ENCODE assay signal across 8 mouse cellular contexts in genomic region chr7:60003006-60003865, GRCm38 (mm10). TPM values are rescaled to one million over a fixed set of nuclear protein-coding genes. Genes with fewer than 3 reads are reported as not detected.
DNase-seq lines count a peak whose midpoint lies in the region; ATAC-seq lines count a peak whose summit lies in the region.

No protein-coding gene starts in this region.

- peak; percentile 68 for ATAC-seq in forebrain, embryonic 11.5 days (replicated peaks; ENCODE audit: low FRiP score)
- peak; percentile 56 for ATAC-seq in intestine, embryonic 16.5 days
- no peak for ATAC-seq in limb, embryonic 13.5 days (ENCODE audit: low FRiP score, low read depth)

- H3K27ac ChIP-seq in forebrain, embryonic 11.5 days (ENCODE audit: low read depth, low read length), result peak overlapping the region; percentile 76
- H3K27ac ChIP-seq in intestine, embryonic 16.5 days (ENCODE audit: low read length), result peak overlapping the region; percentile 28; the same call in 1 of the 2 replicates
- H3K27ac ChIP-seq in limb, embryonic 13.5 days, result no peak overlapping the region

- H3K27me3 ChIP-seq in forebrain, embryonic 11.5 days (ENCODE audit: control insufficient read depth, insufficient read depth, low read length), result no peaks in the 10 kb centered on the region
- H3K27me3 ChIP-seq in intestine, embryonic 16.5 days (replicated peaks; ENCODE audit: control insufficient read depth, insufficient read depth, low read length), result no peaks in the 10 kb centered on the region
- no peaks in the 10 kb centered on the region for H3K27me3 ChIP-seq in limb, embryonic 13.5 days

- 60% methylated on average over 12 of the region's 12 CpGs for WGBS in forebrain, embryonic 11.5 days
- 47% methylated on average over 12 of the region's 12 CpGs for WGBS in intestine, embryonic 16.5 days
- WGBS in limb, embryonic 13.5 days, result 56% methylated on average over 12 of the region's 12 CpGs

- no peaks in the 10 kb centered on the region for H3K36me3 ChIP-seq in forebrain, embryonic 11.5 days (ENCODE audit: control insufficient read depth, insufficient read depth, low read length)
- no peaks in the 10 kb centered on the region for H3K36me3 ChIP-seq in intestine, embryonic 16.5 days (ENCODE audit: control insufficient read depth, insufficient read depth, low read length)
- no peaks in the 10 kb centered on the region for H3K36me3 ChIP-seq in limb, embryonic 13.5 days

- H3K9ac ChIP-seq in forebrain, embryonic 11.5 days (ENCODE audit: low read length), result peak overlapping the region; percentile 60
- no peak overlapping the region; the same call in 1 of the 2 replicates for H3K9ac ChIP-seq in intestine, embryonic 16.5 days (ENCODE audit: low read depth, low read length)
- peak overlapping the region; percentile 66; the same call in 1 of the 2 replicates for H3K9ac ChIP-seq in limb, embryonic 13.5 days

- no peaks in the 10 kb centered on the region for H3K4me1 ChIP-seq in forebrain, embryonic 11.5 days (replicated peaks; ENCODE audit: control insufficient read depth, insufficient read depth, low read length)
- no peaks in the 10 kb centered on the region for H3K4me1 ChIP-seq in intestine, embryonic 16.5 days (ENCODE audit: control insufficient read depth, insufficient read depth, low read length)
- no peaks in the 10 kb centered on the region for H3K4me1 ChIP-seq in limb, embryonic 13.5 days

- H3K4me2 ChIP-seq in forebrain, embryonic 11.5 days (ENCODE audit: low read depth, low read length, severe bottlenecking), result peak overlapping the region; percentile 49
- H3K4me2 ChIP-seq in intestine, embryonic 16.5 days (ENCODE audit: low read depth, low read length), result peak overlapping the region; percentile 60
- H3K4me2 ChIP-seq in limb, embryonic 13.5 days (replicated peaks), result peak overlapping the region; percentile 65

- peak; percentile 2 for DNase-seq in 3T3-L1 (ENCODE audit: low read depth, low spot score)
- peak; percentile 66 for DNase-seq in brain, embryonic 18.5 days (ENCODE audit: low read depth, low spot score)
- peak; percentile 65 for DNase-seq in forebrain, embryonic 11.5 days (ENCODE audit: low spot score)
- peak; percentile 79 for DNase-seq in retina, postnatal 1 day
- no peak for DNase-seq in ovary, postnatal 10 days (ENCODE audit: low spot score)
- no peak for DNase-seq in ovary, adult 18-20 months (ENCODE audit: low spot score)

- peaks cover 8% of the 10 kb centered on the region; the same call in 1 of the 2 replicates for H3K9me3 ChIP-seq in forebrain, embryonic 11.5 days (ENCODE audit: control insufficient read depth, low read length)
- peaks cover 16% of the 10 kb centered on the region for H3K9me3 ChIP-seq in intestine, embryonic 16.5 days (ENCODE audit: control insufficient read depth, low read length)
- H3K9me3 ChIP-seq in limb, embryonic 13.5 days, result peaks cover 23% of the 10 kb centered on the region

- peak overlapping the region; percentile 56 for H3K4me3 ChIP-seq in forebrain, embryonic 11.5 days (ENCODE audit: low read depth, low read length)
- peak overlapping the region; percentile 58 for H3K4me3 ChIP-seq in intestine, embryonic 16.5 days (ENCODE audit: low read length)
- peak overlapping the region; percentile 57 for H3K4me3 ChIP-seq in limb, embryonic 13.5 days

RNA-seq across cellular contexts. Expression of gene Snurf, which starts 1.6 kb away (rescaled TPM):
- polyA plus RNA-seq in forebrain, embryonic 11.5 days (2014; fragmentation: Nextera tagmentation; extraction: Ambion mirVana), result 84.2 and 136 TPM in 2 replicates
- polyA plus RNA-seq in intestine, embryonic 16.5 days (2015; fragmentation: Nextera tagmentation; extraction: Ambion mirVana), result 33.5 and 35.5 TPM in 2 replicates
- polyA plus RNA-seq in limb, embryonic 13.5 days (2015; fragmentation: Nextera tagmentation; extraction: Ambion mirVana), result 32.4 and 32.9 TPM in 2 replicates

RNA-seq across cellular contexts. Expression of gene Gm38393, which starts 1.6 kb away (rescaled TPM):
- polyA plus RNA-seq in forebrain, embryonic 11.5 days (2014; fragmentation: Nextera tagmentation; extraction: Ambion mirVana), result 1.7 and 1.8 TPM in 2 replicates
- 0.18 and 0.33 TPM in 2 replicates for polyA plus RNA-seq in intestine, embryonic 16.5 days (2015; fragmentation: Nextera tagmentation; extraction: Ambion mirVana)
- polyA plus RNA-seq in limb, embryonic 13.5 days (2015; fragmentation: Nextera tagmentation; extraction: Ambion mirVana), result 0.23 and 0.39 TPM in 2 replicates

Comparison
In these comparisons a context has a peak if more than half of its experiments do, and no peak if none do; other contexts are left out.
1. DNase-seq: peak in 3T3-L1 (single experiment), brain, embryonic 18.5 days (single experiment), forebrain, embryonic 11.5 days (single experiment) and retina, postnatal 1 day (single experiment); none in ovary, postnatal 10 days (single experiment) and ovary, adult 18-20 months (single experiment).
2. Peak in every context shown above with its lines, with median percentiles within 50 percentile points of each other: H3K4me2 ChIP-seq and H3K4me3 ChIP-seq.